Mouse (Mus musculus): ENCODE results near the gene Lmbrd2. TPM values are rescaled to one million over a fixed set of nuclear protein-coding genes. Genes with fewer than 3 reads are reported as not detected.
"Not testable (repeated sequence)": the region's sequence is repeated elsewhere in the genome, so short reads cannot be mapped to it uniquely, and the experiment has no call there.

The Lmbrd2 gene
- polyA plus RNA-seq, 1 experiment from 2014 or later = 7.9 TPM

GRCm38 (mm10) chr15:9213431-9213830 lies 73.1 kb downstream of the Lmbrd2 start:
- not testable (repeated sequence) for H3K36me3 ChIP-seq (ENCODE audit: control insufficient read depth, insufficient read depth, low read length); ATAC-seq (ENCODE audit: insufficient number of reproducible peaks, insufficient read depth, low FRiP score, low read depth); H3K9me3 ChIP-seq (ENCODE audit: control insufficient read depth, low read depth, low read length); H3K4me2 ChIP-seq (replicated peaks; ENCODE audit: low read depth, low read length); H3K27me3 ChIP-seq (ENCODE audit: control insufficient read depth, insufficient read depth, low read length); H3K9ac ChIP-seq (replicated peaks; ENCODE audit: low read depth, low read length); H3K27ac ChIP-seq (ENCODE audit: low read length); H3K4me3 ChIP-seq (ENCODE audit: low read depth, low read length); H3K4me1 ChIP-seq (ENCODE audit: control insufficient read depth, insufficient read depth, low read length)
- WGBS = 90% methylated on average over 7 of the region's 7 CpGs

GRCm38 (mm10) chr15:9216446-9216845 lies 76.1 kb downstream of the Lmbrd2 start:
- WGBS = 97% methylated on average over 5 of the region's 5 CpGs
- no peak for ATAC-seq (ENCODE audit: insufficient number of reproducible peaks, insufficient read depth, low FRiP score, low read depth)
- H3K27me3 ChIP-seq (ENCODE audit: control insufficient read depth, insufficient read depth, low read length) = no peaks in the 10 kb centered on the region
- no peaks in the 10 kb centered on the region for H3K9me3 ChIP-seq (ENCODE audit: control insufficient read depth, low read depth, low read length)
- no peak overlapping the region for H3K4me2 ChIP-seq (replicated peaks; ENCODE audit: low read depth, low read length)
- no peaks in the 10 kb centered on the region for H3K36me3 ChIP-seq (ENCODE audit: control insufficient read depth, insufficient read depth, low read length)
- no peak overlapping the region for H3K4me3 ChIP-seq (ENCODE audit: low read depth, low read length)
- H3K27ac ChIP-seq (ENCODE audit: low read length) = no peak overlapping the region
- H3K4me1 ChIP-seq (ENCODE audit: control insufficient read depth, insufficient read depth, low read length) = no peaks in the 10 kb centered on the region
- H3K9ac ChIP-seq (replicated peaks; ENCODE audit: low read depth, low read length) = no peak overlapping the region

- not testable (repeated sequence) for H3K27ac ChIP-seq (ENCODE audit: low read length); ATAC-seq (ENCODE audit: insufficient number of reproducible peaks, insufficient read depth, low FRiP score, low read depth); H3K4me1 ChIP-seq (ENCODE audit: control insufficient read depth, insufficient read depth, low read length); H3K4me2 ChIP-seq (replicated peaks; ENCODE audit: low read depth, low read length); H3K36me3 ChIP-seq (ENCODE audit: control insufficient read depth, insufficient read depth, low read length); H3K9me3 ChIP-seq (ENCODE audit: control insufficient read depth, low read depth, low read length); H3K4me3 ChIP-seq (ENCODE audit: low read depth, low read length); H3K27me3 ChIP-seq (ENCODE audit: control insufficient read depth, insufficient read depth, low read length); H3K9ac ChIP-seq (replicated peaks; ENCODE audit: low read depth, low read length)
- WGBS = 69% methylated on average over 4 of the region's 4 CpGs
These were observed 90.6 kb downstream of the Lmbrd2 start for GRCm38 (mm10) chr15:9230917-9231316.

- H3K4me2 ChIP-seq (replicated peaks; ENCODE audit: low read depth, low read length) = no peak overlapping the region
- no peaks in the 10 kb centered on the region for H3K9me3 ChIP-seq (ENCODE audit: control insufficient read depth, low read depth, low read length)
- H3K27me3 ChIP-seq (ENCODE audit: control insufficient read depth, insufficient read depth, low read length) = no peaks in the 10 kb centered on the region
- no peak overlapping the region for H3K4me3 ChIP-seq (ENCODE audit: low read depth, low read length)
- no peaks in the 10 kb centered on the region for H3K36me3 ChIP-seq (ENCODE audit: control insufficient read depth, insufficient read depth, low read length)
- H3K9ac ChIP-seq (replicated peaks; ENCODE audit: low read depth, low read length) = no peak overlapping the region
- ATAC-seq (ENCODE audit: insufficient number of reproducible peaks, insufficient read depth, low FRiP score, low read depth) = no peak
- no peaks in the 10 kb centered on the region for H3K4me1 ChIP-seq (ENCODE audit: control insufficient read depth, insufficient read depth, low read length)
- H3K27ac ChIP-seq (ENCODE audit: low read length) = no peak overlapping the region
These were observed 106.0 kb downstream of the Lmbrd2 start for GRCm38 (mm10) chr15:9246345-9246744.

Other genes with a start within 250 kb of the Lmbrd2 start
- gene Ranbp3l, start 172.6 kb upstream of the Lmbrd2 start, polyA plus RNA-seq (2014; fragmentation: Nextera tagmentation; extraction: Ambion mirVana) = 0.27 and 0.35 TPM in 2 replicates
- gene Nadk2, start 69.3 kb upstream of the Lmbrd2 start, polyA plus RNA-seq (2014; fragmentation: Nextera tagmentation; extraction: Ambion mirVana) = 31.8 and 32.1 TPM in 2 replicates
- gene Skp2, start 14.9 kb downstream of the Lmbrd2 start, polyA plus RNA-seq (2014; fragmentation: Nextera tagmentation; extraction: Ambion mirVana) = 70.8 and 73.4 TPM in 2 replicates
- gene Ugt3a1, start 136.3 kb downstream of the Lmbrd2 start, polyA plus RNA-seq (2014; fragmentation: Nextera tagmentation; extraction: Ambion mirVana) = not detected in 2 replicates
- gene Ugt3a2, start 195.0 kb downstream of the Lmbrd2 start, polyA plus RNA-seq (2014; fragmentation: Nextera tagmentation; extraction: Ambion mirVana) = not detected in 2 replicates

Data from stomach, embryonic 14.5 days (tissue).